Mouse (Mus musculus) neural tube, embryonic 11.5 days (tissue): ENCODE measurements at regions not wholly inside any gene's neighbourhood (a gene's known extent, or its start where the extent isn't known, plus 50 kb on each side); places are given as distances from the start of the nearest gene placed in this dataset.

ENCODE experiments used
- ATAC-seq: fragments of 200-750 bp; cut with Nextera tagmentation; 2 replicates; pipeline ENCODE4 v1.8.0; 2017; ENCODE audit warnings: moderate number of reproducible peaks, mild to moderate bottlenecking, moderate TSS enrichment, moderate library complexity; ENCODE audit not compliant: insufficient read depth, low FRiP score, low TSS enrichment
- DNase-seq: peaks from one replicate; pipeline ENCODE4 v3.0.0-alpha.2; 2015; ENCODE audit warnings: low spot score
- H3K27ac ChIP-seq: fragments of 300-500 bp; sonication (generic); 2 replicates; pipeline ENCODE4 v1.5.1; 2014; ENCODE audit warnings: low read depth, mild to moderate bottlenecking, low read length
- H3K27me3 ChIP-seq: fragments of 300-500 bp; sonication (generic); 2 replicates; pipeline ENCODE4 v1.6.1; 2014; ENCODE audit warnings: mild to moderate bottlenecking, low read length, mixed read lengths; ENCODE audit not compliant: control insufficient read depth, insufficient read depth
- H3K36me3 ChIP-seq: fragments of 300-500 bp; sonication (generic); 2 replicates; pipeline ENCODE4 v1.6.1; 2014; ENCODE audit warnings: mild to moderate bottlenecking, low read length, moderate library complexity, mixed read lengths; ENCODE audit not compliant: control insufficient read depth, insufficient read depth
- H3K4me1 ChIP-seq: fragments of 300-500 bp; sonication (generic); 2 replicates; pipeline ENCODE4 v1.6.1; 2014; ENCODE audit warnings: low read length, mixed read lengths; ENCODE audit not compliant: control insufficient read depth, insufficient read depth
- H3K4me2 ChIP-seq: fragments of 300-500 bp; sonication (generic); 2 replicates; pipeline ENCODE4 v1.6.1; 2014; ENCODE audit warnings: low read depth, mild to moderate bottlenecking, moderate library complexity
- H3K4me3 ChIP-seq: fragments of 300-500 bp; sonication (generic); 2 replicates; pipeline ENCODE4 v1.5.1; 2014; ENCODE audit warnings: low read depth, low read length
- H3K9ac ChIP-seq: fragments of 300-500 bp; sonication (generic); 2 replicates; pipeline ENCODE4 v1.6.1; 2014; ENCODE audit warnings: mild to moderate bottlenecking, low read length
- H3K9me3 ChIP-seq: fragments of 300-500 bp; sonication (generic); 2 replicates; pipeline ENCODE4 v1.6.1; 2016; ENCODE audit warnings: low read length; ENCODE audit not compliant: control insufficient read depth
- WGBS: fragments of 180-500 bp; shearing (Covaris S2); extraction: QIAGEN DNeasy Blood & Tissue Kit; methylation state at CpG from one replicate; pipeline ENCODE4 v1.1.7; 2014; 5-methylcytosine and 5-hydroxymethylcytosine counted together

- no peak overlapping the region for H3K9ac ChIP-seq
- no peaks in the 10 kb centered on the region for H3K36me3 ChIP-seq
- WGBS, result 90% methylated on average over 5 of the region's 5 CpGs
These were observed 144.7 kb downstream of the Ppp4r2 start for GRCm38 (mm10) chr6:100978113-100978512.

DNA sequence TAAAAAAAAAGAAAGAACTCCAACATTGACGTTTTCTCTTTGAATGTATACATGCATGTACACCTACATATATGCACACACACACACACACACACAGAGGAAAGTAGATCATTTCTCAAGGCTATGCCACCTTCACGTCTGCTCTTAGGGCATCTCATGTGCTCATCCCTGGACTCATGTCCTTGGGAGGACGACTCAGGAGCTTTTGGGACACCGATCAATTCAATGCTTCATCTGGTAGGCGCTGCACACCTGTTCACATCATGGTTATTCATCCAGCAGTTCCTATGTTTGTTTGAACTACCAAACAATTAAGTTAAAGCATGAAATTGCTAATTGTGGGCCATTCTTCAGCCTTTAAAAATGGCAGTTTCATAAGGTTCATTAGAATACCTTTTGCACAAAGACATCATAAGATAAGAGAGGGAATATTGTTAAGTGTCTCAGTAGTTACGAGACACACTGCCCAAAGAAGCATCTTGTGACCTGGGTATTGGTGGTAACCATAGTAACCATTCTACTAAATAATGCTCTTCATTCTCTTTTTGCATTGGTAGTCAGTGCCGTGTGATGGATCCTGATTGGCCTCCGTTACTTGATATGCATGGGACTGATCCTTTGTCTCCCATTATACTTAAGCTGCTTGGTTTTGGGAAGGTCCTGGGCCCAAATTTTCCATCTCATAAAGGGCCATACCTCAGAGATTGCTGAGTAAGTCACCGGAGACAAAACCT is 145.5 kb downstream of the Ppp4r2 start:
- no peaks in the 10 kb centered on the region for H3K4me1 ChIP-seq
- H3K4me2 ChIP-seq, result no peak overlapping the region
- H3K4me3 ChIP-seq, result no peak overlapping the region
- no peak overlapping the region for H3K9ac ChIP-seq
- H3K9me3 ChIP-seq, result no peaks in the 10 kb centered on the region
- no peaks in the 10 kb centered on the region for H3K36me3 ChIP-seq
- H3K27ac ChIP-seq, result no peak overlapping the region
- DNase-seq, result no peak
- no peak for ATAC-seq
- H3K27me3 ChIP-seq, result no peaks in the 10 kb centered on the region
- 82% methylated on average over 9 of the region's 9 CpGs for WGBS

More at GRCm38 (mm10) chr6:100978113-100978512, 144.7 kb downstream of the Ppp4r2 start:
- no peak overlapping the region for H3K4me2 ChIP-seq
- no peaks in the 10 kb centered on the region for H3K4me1 ChIP-seq
- ATAC-seq, result no peak
- no peak overlapping the region for H3K4me3 ChIP-seq
- H3K27me3 ChIP-seq, result no peaks in the 10 kb centered on the region
- DNase-seq, result no peak
- no peak overlapping the region for H3K27ac ChIP-seq
- H3K9me3 ChIP-seq, result no peaks in the 10 kb centered on the region

GRCm38 (mm10) chr6:100980156-100980555 is 146.7 kb downstream of the Ppp4r2 start:
- DNase-seq, result no peak
- no peaks in the 10 kb centered on the region for H3K4me1 ChIP-seq
- H3K27me3 ChIP-seq, result no peaks in the 10 kb centered on the region
- no peak overlapping the region for H3K4me3 ChIP-seq
- H3K4me2 ChIP-seq, result no peak overlapping the region
- H3K27ac ChIP-seq, result no peak overlapping the region
- H3K9ac ChIP-seq, result no peak overlapping the region
- no peaks in the 10 kb centered on the region for H3K9me3 ChIP-seq
- WGBS, result 90% methylated on average over 2 of the region's 2 CpGs
- ATAC-seq, result no peak
- no peaks in the 10 kb centered on the region for H3K36me3 ChIP-seq

DNA sequence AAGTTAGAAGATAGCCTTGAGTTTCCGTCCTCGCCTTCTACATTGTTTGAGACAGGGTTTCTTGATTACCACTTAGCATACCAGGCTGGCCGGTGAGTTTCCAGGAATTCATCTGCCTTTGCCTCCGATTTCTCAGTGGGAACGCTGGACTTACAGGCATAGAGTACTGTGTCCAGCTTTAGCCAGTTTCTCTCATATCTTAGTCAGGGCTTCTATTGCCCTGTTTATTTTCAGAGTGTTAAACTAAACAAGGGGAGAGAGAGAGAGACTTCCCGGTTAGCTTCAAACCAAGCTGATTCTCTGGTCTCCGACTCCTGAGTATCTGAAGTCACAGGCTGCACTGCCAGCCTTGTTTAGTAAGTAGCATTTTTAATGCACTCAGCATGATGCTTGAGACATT is 151.4 kb downstream of the Ppp4r2 start:
- ATAC-seq (no peak), DNase-seq (no peak)
- H3K4me3 ChIP-seq, result no peak overlapping the region
- WGBS, result 66% methylated on average over 7 of the region's 7 CpGs
- H3K27ac ChIP-seq, result no peak overlapping the region
- H3K9me3 ChIP-seq, result no peaks in the 10 kb centered on the region
- H3K4me1 ChIP-seq, result no peaks in the 10 kb centered on the region
- no peaks in the 10 kb centered on the region for H3K36me3 ChIP-seq
- no peak overlapping the region for H3K9ac ChIP-seq
- no peaks in the 10 kb centered on the region for H3K27me3 ChIP-seq
- H3K4me2 ChIP-seq, result no peak overlapping the region

DNA sequence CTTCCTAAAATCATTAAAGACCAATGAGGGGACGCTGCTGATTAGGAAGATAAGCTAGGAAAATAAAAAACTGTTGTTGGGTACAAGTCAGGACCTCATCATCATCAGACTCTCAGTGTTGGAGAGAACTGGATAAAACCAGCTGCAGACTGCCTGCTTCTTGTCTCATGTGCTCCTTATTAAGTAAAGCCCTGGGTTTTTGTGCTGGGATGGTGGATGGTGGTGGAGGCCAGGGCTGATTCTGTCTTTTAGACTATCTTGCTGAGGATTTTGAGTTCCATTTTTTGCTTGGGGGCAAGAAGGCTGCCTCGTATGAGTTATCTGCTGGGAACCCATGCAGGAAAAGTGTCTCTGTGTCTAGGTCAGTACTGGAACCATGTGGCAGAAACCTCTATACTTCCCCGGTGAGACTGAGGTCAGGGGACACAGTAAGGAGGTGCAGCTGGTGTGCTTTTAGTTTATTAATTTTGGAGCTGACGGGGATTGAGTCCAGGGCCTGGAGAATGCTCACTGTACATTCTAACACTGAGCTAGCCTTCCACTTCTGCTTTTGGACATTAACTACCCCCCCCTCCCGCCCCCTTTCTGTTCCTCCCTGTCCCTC is 152.0 kb downstream of the Ppp4r2 start:
- Histone ChIP-seq H3K9ac (no peak overlapping the region), H3K4me2 (no peak overlapping the region), H3K9me3 (no peaks in the 10 kb centered on the region), H3K27me3 (no peaks in the 10 kb centered on the region), H3K27ac (no peak overlapping the region), H3K4me1 (no peaks in the 10 kb centered on the region), H3K36me3 (no peaks in the 10 kb centered on the region), H3K4me3 (no peak overlapping the region)
- no peak for DNase-seq
- WGBS, result 66% methylated on average over 5 of the region's 5 CpGs
- no peak for ATAC-seq

DNA sequence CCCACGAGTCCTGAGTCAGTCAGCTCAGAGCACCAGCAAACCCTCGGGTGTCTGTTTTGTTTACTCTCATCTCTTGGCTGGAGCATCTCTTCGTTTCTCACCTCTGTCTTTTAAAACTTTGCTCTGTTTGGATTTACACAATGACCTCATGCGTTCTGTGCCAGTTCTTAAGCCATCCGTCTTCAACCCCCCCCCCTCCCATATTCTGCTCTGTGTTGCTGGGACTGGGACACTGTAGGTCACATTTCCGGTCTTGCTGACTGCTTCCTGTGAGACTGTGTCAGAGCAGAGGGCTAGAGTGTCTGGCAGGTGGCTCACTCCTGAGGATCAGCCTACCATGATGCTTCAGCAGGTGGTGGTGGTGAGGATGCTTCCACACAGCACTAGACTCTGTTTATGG is 155.1 kb downstream of the Ppp4r2 start:
- Histone ChIP-seq H3K4me1 (no peaks in the 10 kb centered on the region), H3K27ac (no peak overlapping the region), H3K9me3 (no peaks in the 10 kb centered on the region), H3K27me3 (no peaks in the 10 kb centered on the region), H3K9ac (no peak overlapping the region), H3K4me2 (no peak overlapping the region), H3K4me3 (no peak overlapping the region), H3K36me3 (no peaks in the 10 kb centered on the region)
- 73% methylated on average over 6 of the region's 6 CpGs for WGBS
- no peak for DNase-seq
- ATAC-seq, result no peak

- ATAC-seq (no peak), DNase-seq (no peak)
- Histone ChIP-seq H3K4me1 (no peaks in the 10 kb centered on the region), H3K36me3 (no peaks in the 10 kb centered on the region), H3K9ac (no peak overlapping the region), H3K9me3 (no peaks in the 10 kb centered on the region), H3K27ac (no peak overlapping the region), H3K27me3 (no peaks in the 10 kb centered on the region), H3K4me2 (no peak overlapping the region), H3K4me3 (no peak overlapping the region)
- 58% methylated on average over 1 of the region's 1 CpGs for WGBS
These were observed 160.0 kb downstream of the Ppp4r2 start for GRCm38 (mm10) chr6:100993421-100993820.

GRCm38 (mm10) chr6:100995874-100996560 is 162.6 kb downstream of the Ppp4r2 start:
- H3K27ac ChIP-seq, result no peak overlapping the region
- no peaks in the 10 kb centered on the region for H3K27me3 ChIP-seq
- H3K4me1 ChIP-seq, result no peaks in the 10 kb centered on the region
- 23% methylated on average over 6 of the region's 6 CpGs for WGBS
- H3K9ac ChIP-seq, result no peak overlapping the region
- H3K4me2 ChIP-seq, result no peak overlapping the region
- ATAC-seq, result peak; percentile 93
- no peaks in the 10 kb centered on the region for H3K36me3 ChIP-seq
- peak; percentile 61 for DNase-seq
- H3K9me3 ChIP-seq, result no peaks in the 10 kb centered on the region
- H3K4me3 ChIP-seq, result no peak overlapping the region

DNA sequence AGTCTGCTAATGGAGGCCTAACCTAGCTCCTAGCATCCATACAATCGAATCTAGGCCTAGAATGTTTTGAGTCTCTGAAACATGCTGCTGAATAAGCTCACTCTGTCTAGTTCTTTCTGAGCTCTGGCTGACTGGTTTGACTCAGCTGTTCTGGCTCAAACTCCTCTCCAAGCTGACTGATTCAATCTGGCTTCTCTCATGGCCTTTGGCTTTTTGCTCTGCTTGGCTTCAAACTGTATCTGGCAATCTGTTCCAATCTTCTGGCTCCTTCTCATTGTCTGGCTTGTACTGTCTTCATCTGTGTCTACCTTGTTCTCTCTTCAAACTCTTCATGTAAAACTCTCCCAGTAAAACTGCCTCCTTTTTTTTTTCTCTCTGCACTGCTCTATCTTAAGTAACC is 164.9 kb downstream of the Ppp4r2 start:
- Histone ChIP-seq H3K36me3 (no peaks in the 10 kb centered on the region), H3K27ac (no peak overlapping the region), H3K9ac (no peak overlapping the region), H3K4me3 (no peak overlapping the region), H3K27me3 (no peaks in the 10 kb centered on the region), H3K4me2 (no peak overlapping the region), H3K9me3 (no peaks in the 10 kb centered on the region), H3K4me1 (no peaks in the 10 kb centered on the region)
- DNase-seq, result no peak
- no peak for ATAC-seq
- WGBS, result 83% methylated on average over 1 of the region's 1 CpGs
